Mouse (Mus musculus) liver, embryonic 16.5 days (tissue): Measurements from ENCODE around the gene Cd163l1. TPM values are rescaled to one million over a fixed set of nuclear protein-coding genes. Genes with fewer than 3 reads are reported as not detected.

ENCODE experiments used
- ATAC-seq: fragments of 200-750 bp; cut with Nextera tagmentation; 2 replicates; pipeline ENCODE4 v1.8.0; 2017; ENCODE audit warnings: low read depth, mild to moderate bottlenecking, moderate number of reproducible peaks, moderate library complexity
- H3K27ac ChIP-seq: fragments of 300-500 bp; sonication (generic); 2 replicates; pipeline ENCODE4 v1.5.1; 2014; ENCODE audit warnings: mild to moderate bottlenecking, low read length
- H3K27me3 ChIP-seq: fragments of 300-500 bp; sonication (generic); 2 replicates; pipeline ENCODE4 v1.6.1; 2014; ENCODE audit warnings: low read depth, low read length, mixed read lengths; ENCODE audit not compliant: control insufficient read depth, insufficient read depth
- H3K36me3 ChIP-seq: fragments of 300-500 bp; sonication (generic); 2 replicates; pipeline ENCODE4 v1.6.1; 2014; ENCODE audit warnings: mild to moderate bottlenecking; ENCODE audit not compliant: control insufficient read depth, insufficient read depth
- H3K4me1 ChIP-seq: fragments of 300-500 bp; sonication (generic); 2 replicates; pipeline ENCODE4 v1.6.1; 2014; ENCODE audit warnings: low read depth, low read length, mixed read lengths; ENCODE audit not compliant: control insufficient read depth
- H3K4me2 ChIP-seq: fragments of 300-500 bp; sonication (generic); 2 replicates; pipeline ENCODE4 v1.6.1; 2014; ENCODE audit warnings: low read depth, low read length, mixed read lengths
- H3K4me3 ChIP-seq: fragments of 300-500 bp; sonication (generic); 2 replicates; pipeline ENCODE4 v1.5.1; 2014; ENCODE audit warnings: low read depth, mild to moderate bottlenecking, low read length
- H3K9ac ChIP-seq: fragments of 300-500 bp; sonication (generic); 2 replicates; pipeline ENCODE4 v1.6.1; 2014; ENCODE audit warnings: low read depth, low read length
- H3K9me3 ChIP-seq: fragments of 300-500 bp; sonication (generic); replicated peaks from 2 replicates; pipeline ENCODE4 v1.6.1; 2016; ENCODE audit warnings: low read length; ENCODE audit not compliant: control insufficient read depth
- WGBS: fragments of 180-500 bp; shearing (Covaris S2); extraction: QIAGEN DNeasy Blood & Tissue Kit; methylation state at CpG from one replicate; pipeline ENCODE4 v1.1.7; 2014; ENCODE audit not compliant: insufficient replicate concordance; 5-methylcytosine and 5-hydroxymethylcytosine counted together
- polyA plus RNA-seq: library from polyadenylated mRNA; unstranded; fragments of >200 nt; fragmentation: Nextera tagmentation; extraction: Ambion mirVana; gene quantifications from 2 replicates; pipeline ENCODE4 v1.2.1, GENCODE M21; 2015

Gene Cd163l1
- 0.05 and 0.06 TPM in 2 replicates for polyA plus RNA-seq

DNA sequence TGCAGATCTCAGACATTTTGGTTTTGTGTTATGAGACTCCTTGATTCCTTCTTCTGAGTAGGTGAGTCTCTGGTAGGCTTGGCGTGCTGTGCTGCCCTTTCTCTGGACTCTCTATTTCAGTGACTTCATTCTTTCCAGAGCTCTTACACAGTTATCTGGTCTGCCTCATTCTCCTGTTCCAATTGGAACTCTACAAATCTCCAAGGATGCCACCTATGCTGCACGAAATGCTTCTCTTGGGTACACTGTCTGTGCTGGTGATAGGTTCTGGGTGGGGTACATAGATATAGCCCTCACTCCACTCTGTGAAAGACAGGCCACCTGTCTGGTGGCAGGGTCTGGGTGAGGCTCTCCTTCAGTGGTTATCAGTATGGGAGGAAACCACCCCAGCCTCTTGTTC is at the start of gene Cd163l1:
Gene Cd163l1, plus strand, starts transcription at position 301 of the 400 bp plus-strand sequence.
- no peak for ATAC-seq
- H3K27ac ChIP-seq = no peak within 1 kb of the TSS

GRCm38 (mm10) chr7:140169386-140169785 is 48.7 kb upstream of the Cd163l1 start:
- WGBS = 66% methylated on average over 4 of the region's 4 CpGs
- H3K27ac ChIP-seq = no peak overlapping the region

More for the DNA sequence above, at the start of gene Cd163l1:
- Histone ChIP-seq H3K9me3 (no peaks in the 10 kb centered on the region), H3K27me3 (no peaks in the 10 kb centered on the region), H3K4me3 (no peak within 1 kb of the TSS), H3K9ac (no peak within 1 kb of the TSS), H3K36me3 (no peaks in the 10 kb centered on the region), H3K4me1 (no peaks in the 10 kb centered on the region), H3K4me2 (no peak within 1 kb of the TSS)
- 60% methylated on average over 2 of the region's 2 CpGs for WGBS

DNA sequence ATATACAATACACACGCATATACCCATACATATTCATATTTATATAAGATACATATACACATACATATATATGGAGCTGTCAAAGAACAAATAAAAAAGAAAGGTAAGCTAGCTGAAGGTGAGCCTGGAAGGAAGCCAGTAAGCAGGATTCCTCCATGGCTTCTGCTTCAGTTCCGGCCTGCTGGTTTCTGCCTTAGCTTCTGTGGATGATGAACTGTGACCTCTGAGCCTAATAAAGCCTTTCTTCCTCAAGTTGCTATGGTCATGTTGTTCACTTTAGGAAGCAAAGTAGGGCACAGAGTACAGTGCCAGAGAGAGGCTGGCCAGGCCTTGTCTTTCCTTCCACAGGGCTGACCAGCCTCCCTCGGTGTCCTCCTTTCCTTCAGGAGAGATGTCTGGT is 47.2 kb upstream of the Cd163l1 start:
- H3K36me3 ChIP-seq = no peaks in the 10 kb centered on the region
- no peak overlapping the region for H3K4me3 ChIP-seq
- no peak overlapping the region for H3K9ac ChIP-seq
- H3K27me3 ChIP-seq = no peaks in the 10 kb centered on the region
- no peak overlapping the region for H3K27ac ChIP-seq
- H3K4me2 ChIP-seq = no peak overlapping the region
- H3K4me1 ChIP-seq = no peaks in the 10 kb centered on the region
- WGBS = 79% methylated on average over 3 of the region's 3 CpGs
- H3K9me3 ChIP-seq = no peaks in the 10 kb centered on the region
- ATAC-seq = no peak

More at GRCm38 (mm10) chr7:140169386-140169785, 48.7 kb upstream of the Cd163l1 start:
- Histone ChIP-seq H3K4me3 (no peak overlapping the region), H3K4me1 (no peaks in the 10 kb centered on the region), H3K27me3 (no peaks in the 10 kb centered on the region), H3K36me3 (no peaks in the 10 kb centered on the region), H3K4me2 (no peak overlapping the region), H3K9me3 (no peaks in the 10 kb centered on the region), H3K9ac (no peak overlapping the region)
- ATAC-seq = no peak

DNA sequence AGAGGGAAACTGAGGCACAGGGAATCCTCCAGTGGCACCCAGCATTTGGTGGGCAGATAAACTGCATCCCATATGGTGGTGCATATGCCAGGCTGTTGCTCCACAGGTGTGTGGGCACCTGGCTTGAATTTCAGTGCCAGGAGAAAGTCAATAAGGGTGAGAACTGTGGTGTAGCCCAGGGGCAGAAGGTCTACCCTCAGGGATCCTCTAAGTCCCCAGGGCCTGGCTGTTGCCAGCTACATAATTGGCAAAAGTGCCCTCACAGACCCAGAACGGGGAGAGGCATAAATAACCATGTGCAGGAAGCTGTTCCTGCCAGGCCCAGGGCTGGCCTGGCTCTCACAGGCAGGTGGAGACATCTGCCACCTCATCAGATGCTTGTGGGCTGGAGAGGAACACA is 45.1 kb upstream of the Cd163l1 start, which contains the start of gene Olfr523:
Gene Olfr523, plus strand, starts transcription at position 282 of the 400 bp plus-strand sequence.
- Histone ChIP-seq H3K27me3 (no peaks in the 10 kb centered on the region), H3K4me1 (no peaks in the 10 kb centered on the region), H3K4me3 (no peak within 1 kb of the TSS), H3K27ac (no peak within 1 kb of the TSS), H3K9ac (no peak within 1 kb of the TSS), H3K9me3 (no peaks in the 10 kb centered on the region), H3K36me3 (no peaks in the 10 kb centered on the region), H3K4me2 (no peak within 1 kb of the TSS)
- ATAC-seq = no peak
- 10% methylated on average over 1 of the region's 1 CpGs for WGBS

- Histone ChIP-seq H3K9me3 (no peaks in the 10 kb centered on the region), H3K4me3 (no peak overlapping the region), H3K36me3 (no peaks in the 10 kb centered on the region), H3K27ac (no peak overlapping the region), H3K4me1 (no peaks in the 10 kb centered on the region), H3K9ac (no peak overlapping the region), H3K27me3 (no peaks in the 10 kb centered on the region), H3K4me2 (no peak overlapping the region)
- 72% methylated on average over 2 of the region's 2 CpGs for WGBS
- no peak for ATAC-seq
Observed at GRCm38 (mm10) chr7:140179176-140179575, 38.9 kb upstream of the Cd163l1 start.

- no peak overlapping the region for H3K27ac ChIP-seq
- ATAC-seq = no peak
Observed at GRCm38 (mm10) chr7:140180692-140181091, 37.4 kb upstream of the Cd163l1 start.

DNA sequence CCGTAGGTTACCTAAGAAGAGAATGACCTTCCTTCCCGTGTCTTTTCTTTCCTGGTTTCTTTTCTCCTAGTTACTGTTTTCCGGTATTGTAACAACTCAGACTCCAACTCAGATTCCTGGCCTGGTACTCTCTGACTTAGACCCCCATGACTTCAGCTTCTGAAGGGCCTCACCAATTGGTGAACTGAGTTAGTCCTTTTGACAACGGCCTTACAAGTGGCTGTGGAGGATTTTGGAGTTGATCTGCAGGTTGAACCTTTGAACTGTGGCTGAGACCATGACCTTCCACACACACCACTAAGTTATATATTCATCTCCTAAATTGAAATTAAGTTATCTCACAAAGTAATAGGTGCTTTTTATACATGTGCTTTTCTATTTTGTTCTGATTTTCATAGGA is 33.9 kb upstream of the Cd163l1 start:
- WGBS = 61% methylated on average over 4 of the region's 4 CpGs
- ATAC-seq = no peak

More at GRCm38 (mm10) chr7:140180692-140181091, 37.4 kb upstream of the Cd163l1 start:
- Histone ChIP-seq H3K36me3 (no peaks in the 10 kb centered on the region), H3K4me3 (no peak overlapping the region), H3K27me3 (no peaks in the 10 kb centered on the region), H3K9ac (no peak overlapping the region), H3K4me2 (no peak overlapping the region), H3K9me3 (no peaks in the 10 kb centered on the region), H3K4me1 (no peaks in the 10 kb centered on the region)
- 42% methylated on average over 2 of the region's 2 CpGs for WGBS

DNA sequence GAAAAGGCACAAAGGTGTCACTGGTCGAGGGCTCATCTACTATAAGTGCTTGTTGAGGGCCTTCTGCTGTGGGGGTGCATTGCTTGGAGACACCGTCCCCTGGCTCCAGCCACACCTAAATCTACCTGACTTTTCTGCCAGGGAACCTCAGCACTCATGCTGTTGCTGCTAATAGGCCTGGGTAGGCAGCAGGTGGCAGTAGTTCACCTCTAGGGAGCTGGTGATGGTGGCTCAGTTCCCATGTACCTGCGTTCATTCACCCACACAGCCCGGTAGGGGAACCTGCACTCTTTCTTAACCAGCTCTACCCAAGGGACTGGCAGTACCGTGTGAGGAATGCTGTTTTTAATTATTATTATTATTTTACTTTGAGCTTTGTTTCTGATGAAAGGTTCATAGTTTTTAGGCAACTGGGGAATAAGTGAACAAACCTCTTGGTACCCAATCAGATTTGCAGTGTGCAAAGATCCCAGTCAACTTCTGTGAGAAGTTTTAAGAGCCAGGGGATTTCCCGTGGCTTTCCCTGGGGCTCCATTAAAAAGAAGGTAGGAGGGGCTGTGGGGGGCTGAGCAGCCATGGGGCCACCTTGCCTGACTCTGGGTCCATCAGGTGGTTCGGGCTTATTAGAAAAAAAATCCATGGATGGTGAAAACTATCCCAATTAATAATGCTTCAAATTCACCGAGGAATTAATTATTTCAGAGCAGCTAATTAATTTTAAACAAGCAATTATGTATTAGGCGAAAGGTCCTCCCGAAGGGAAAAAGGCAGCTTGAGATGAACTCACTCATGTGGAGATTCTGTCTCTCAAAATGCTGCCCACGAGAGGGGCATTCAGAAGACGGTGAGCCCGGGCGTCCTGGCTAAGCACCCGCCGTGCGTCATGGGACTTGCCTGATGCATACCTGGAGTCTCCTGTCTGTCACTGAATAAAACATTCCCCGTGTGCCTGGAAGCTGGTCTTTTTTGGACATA is 31.1 kb upstream of the Cd163l1 start:
- WGBS = 50% methylated on average over 18 of the region's 18 CpGs
- Histone ChIP-seq H3K4me3 (no peak overlapping the region), H3K4me2 (no peak overlapping the region), H3K9ac (no peak overlapping the region), H3K27ac (no peak overlapping the region), H3K4me1 (no peaks in the 10 kb centered on the region), H3K9me3 (no peaks in the 10 kb centered on the region), H3K27me3 (no peaks in the 10 kb centered on the region), H3K36me3 (no peaks in the 10 kb centered on the region)
- no peak for ATAC-seq

More for the DNA sequence above, 33.9 kb upstream of the Cd163l1 start:
- no peak overlapping the region for H3K4me3 ChIP-seq
- H3K36me3 ChIP-seq = no peaks in the 10 kb centered on the region
- no peaks in the 10 kb centered on the region for H3K4me1 ChIP-seq
- H3K27me3 ChIP-seq = no peaks in the 10 kb centered on the region
- no peak overlapping the region for H3K4me2 ChIP-seq
- H3K9me3 ChIP-seq = no peaks in the 10 kb centered on the region
- no peak overlapping the region for H3K9ac ChIP-seq
- no peak overlapping the region for H3K27ac ChIP-seq
